Mouse (Mus musculus): ENCODE measurements around the gene E430018J23Rik. TPM values are rescaled to one million over a fixed set of nuclear protein-coding genes. Genes with fewer than 3 reads are reported as not detected.
"Not testable (repeated sequence)": the region's sequence is repeated elsewhere in the genome, so short reads cannot be mapped to it uniquely, and the experiment has no call there.

The E430018J23Rik gene
- polyA plus RNA-seq (2015; fragmentation: Nextera tagmentation; extraction: Ambion mirVana) = 3.7 and 4.8 TPM in 2 replicates

DNA sequence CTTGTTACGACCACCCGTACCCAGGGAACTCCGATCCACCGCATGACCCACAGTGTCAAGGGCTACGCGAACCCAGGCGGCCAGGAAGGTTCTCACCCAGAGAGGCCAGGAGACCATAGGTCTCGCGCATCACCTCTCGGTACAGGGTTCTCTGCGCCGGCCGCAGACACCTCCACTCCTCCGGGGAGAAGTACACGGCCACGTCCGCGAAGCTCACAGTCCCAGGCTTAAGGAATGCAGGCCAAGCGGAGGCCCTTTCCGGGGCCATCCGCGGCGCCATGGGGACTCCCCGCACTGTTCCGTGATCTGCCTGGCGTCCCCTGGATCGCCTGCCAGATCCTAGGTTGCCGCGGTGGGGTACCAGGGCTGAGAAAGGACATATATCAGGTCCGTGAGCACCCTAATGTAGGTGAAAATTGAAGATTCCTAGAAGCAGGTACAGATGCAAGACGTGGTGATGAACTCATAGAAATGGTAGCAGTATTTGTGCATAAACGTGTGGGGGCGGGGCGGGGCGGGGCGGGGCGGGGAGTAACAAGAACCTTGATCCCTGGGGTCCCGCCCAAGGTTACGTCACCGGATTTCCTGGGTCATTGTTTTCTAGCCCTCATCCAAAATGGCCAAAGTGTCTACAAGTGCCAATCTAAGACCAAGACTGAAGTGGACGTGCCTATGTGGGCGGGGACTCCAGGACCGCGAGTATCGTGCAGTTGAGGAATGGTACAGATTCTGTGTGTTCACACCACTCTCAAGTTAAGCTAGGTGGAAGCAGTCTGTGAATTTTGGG is at the start of gene E430018J23Rik:
Gene E430018J23Rik (minus strand): TSS at position 473 of the 787 bp plus-strand sequence.
- peak; percentile 95 for ATAC-seq (replicated peaks; ENCODE audit: insufficient number of reproducible peaks, insufficient read depth, low FRiP score, low read depth)
- Histone ChIP-seq H3K9me3 (replicated peaks) (no peaks in the 10 kb centered on the region), H3K4me2 (peak within 1 kb of the TSS; percentile 65), H3K27ac (peak within 1 kb of the TSS; percentile 94), H3K9ac (peak within 1 kb of the TSS; percentile 87), H3K4me3 (peak within 1 kb of the TSS; percentile 82), H3K36me3 (peaks cover 10% of the 10 kb centered on the region; the same call in 1 of the 2 replicates), H3K4me1 (replicated peaks) (peaks cover 16% of the 10 kb centered on the region), H3K27me3 (no peaks in the 10 kb centered on the region)
- WGBS = under 1% methylated on average over 45 of the region's 45 CpGs

DNA sequence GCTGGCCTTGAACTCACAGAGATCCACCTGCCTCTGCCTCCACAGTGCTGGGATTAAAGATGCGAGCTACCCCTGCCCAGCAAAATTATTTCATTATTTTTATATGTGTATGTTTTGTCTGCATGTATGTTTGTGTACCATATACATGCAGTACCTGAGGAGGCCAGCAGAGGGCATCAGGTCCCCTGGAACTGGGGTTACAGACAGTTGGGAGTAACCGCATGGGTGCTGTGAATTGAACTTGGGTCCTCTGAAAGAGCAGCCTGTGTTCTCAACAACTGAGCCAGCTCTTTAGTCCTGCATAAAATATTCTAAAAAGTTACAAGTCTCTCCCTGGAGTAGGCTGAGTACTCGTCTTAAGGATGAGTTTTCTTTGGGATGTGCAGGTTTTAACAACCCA is 44.3 kb upstream of the E430018J23Rik start:
- 0 out of 2 replicates have a peak, but pooled peaks cover 7% of the 10 kb centered on the region for H3K9me3 ChIP-seq (replicated peaks)
- no peaks in the 10 kb centered on the region for H3K27me3 ChIP-seq
- no peak overlapping the region for H3K27ac ChIP-seq
- no peak for ATAC-seq (replicated peaks; ENCODE audit: insufficient number of reproducible peaks, insufficient read depth, low FRiP score, low read depth)
- WGBS = 86% methylated on average over 3 of the region's 3 CpGs
- H3K4me3 ChIP-seq = no peak overlapping the region
- no peak overlapping the region for H3K9ac ChIP-seq
- H3K4me2 ChIP-seq = no peak overlapping the region
- no peaks in the 10 kb centered on the region for H3K4me1 ChIP-seq (replicated peaks)
- H3K36me3 ChIP-seq = peaks cover 4% of the 10 kb centered on the region; the same call in 1 of the 2 replicates

DNA sequence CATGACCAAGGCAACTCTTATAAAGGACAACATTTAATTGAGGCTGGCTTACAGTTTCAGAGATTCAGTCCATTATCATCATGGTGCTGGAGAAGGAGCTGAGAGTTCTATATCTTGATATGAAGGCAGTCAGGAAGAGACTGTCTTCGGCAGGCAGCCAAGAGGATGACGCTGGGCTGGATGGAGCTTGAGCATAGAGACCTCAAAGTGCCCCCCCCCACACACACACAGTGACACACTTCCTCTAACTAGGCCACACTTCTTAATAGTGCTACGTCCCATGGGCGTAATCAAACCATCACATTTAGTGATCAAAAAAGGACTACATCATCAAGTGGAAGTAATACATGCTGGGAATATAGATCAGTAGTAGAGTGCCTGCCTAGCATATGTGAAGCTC is 41.8 kb upstream of the E430018J23Rik start:
- H3K9me3 ChIP-seq (replicated peaks) = 0 out of 2 replicates have a peak, but pooled peaks cover 7% of the 10 kb centered on the region
- no peak overlapping the region for H3K4me3 ChIP-seq
- no peaks in the 10 kb centered on the region for H3K4me1 ChIP-seq (replicated peaks)
- no peak overlapping the region for H3K9ac ChIP-seq
- no peak for ATAC-seq (replicated peaks; ENCODE audit: insufficient number of reproducible peaks, insufficient read depth, low FRiP score, low read depth)
- no peaks in the 10 kb centered on the region for H3K27me3 ChIP-seq
- H3K36me3 ChIP-seq = no peaks in the 10 kb centered on the region
- no peak overlapping the region for H3K27ac ChIP-seq
- WGBS = 87% methylated on average over 4 of the region's 4 CpGs
- no peak overlapping the region for H3K4me2 ChIP-seq

DNA sequence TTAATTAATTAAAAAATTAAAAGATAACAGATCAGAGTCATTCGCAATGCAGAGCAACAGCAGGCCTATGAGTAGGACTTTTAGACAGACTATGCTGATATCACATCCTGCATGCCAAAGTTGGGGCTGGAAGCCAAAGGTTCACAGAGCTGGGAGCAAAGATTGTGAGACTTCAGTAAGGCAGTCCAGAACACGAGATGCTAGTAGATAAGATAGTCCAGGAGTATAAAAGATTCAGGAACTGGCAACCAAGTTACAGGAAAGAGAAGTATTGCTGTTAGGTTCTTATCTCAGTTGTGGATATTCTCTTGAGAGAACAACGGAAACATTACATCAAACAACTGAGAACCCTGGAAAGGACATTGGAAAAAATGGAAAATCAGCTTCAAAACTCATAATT is 32.9 kb upstream of the E430018J23Rik start:
- H3K27ac ChIP-seq = no peak overlapping the region
- no peaks in the 10 kb centered on the region for H3K9me3 ChIP-seq (replicated peaks)
- no peak for ATAC-seq (replicated peaks; ENCODE audit: insufficient number of reproducible peaks, insufficient read depth, low FRiP score, low read depth)
- peaks cover 10% of the 10 kb centered on the region for H3K27me3 ChIP-seq
- H3K4me3 ChIP-seq = no peak overlapping the region
- H3K4me1 ChIP-seq (replicated peaks) = peaks cover 7% of the 10 kb centered on the region
- no peak overlapping the region for H3K9ac ChIP-seq
- H3K36me3 ChIP-seq = no peaks in the 10 kb centered on the region
- 52% methylated on average over 3 of the region's 3 CpGs for WGBS
- no peak overlapping the region for H3K4me2 ChIP-seq

DNA sequence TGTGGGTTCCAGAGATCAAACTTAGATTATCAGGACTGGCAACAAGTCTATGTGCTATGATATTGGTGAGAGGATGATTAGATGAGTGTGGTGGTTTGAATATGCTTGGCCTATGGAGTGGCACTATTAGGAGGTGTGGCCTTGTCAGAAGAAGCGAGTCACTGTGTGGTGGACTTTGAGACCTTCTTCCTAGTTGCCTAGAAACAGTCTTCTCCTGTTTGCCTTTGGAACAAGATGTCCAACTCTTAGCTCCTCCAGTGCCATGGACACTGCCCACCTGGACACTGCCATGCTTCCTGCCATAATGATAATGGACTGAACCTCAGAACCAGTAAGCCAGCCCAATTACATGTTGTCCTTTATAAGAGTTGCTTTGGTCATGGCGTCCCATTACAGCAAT is 32.5 kb upstream of the E430018J23Rik start:
- H3K9ac ChIP-seq = no peak overlapping the region
- whole genome bisulfite sequencing = 78% methylated on average over 2 of the region's 2 CpGs
- H3K4me1 ChIP-seq (replicated peaks) = peaks cover 11% of the 10 kb centered on the region
- ATAC-seq (replicated peaks; ENCODE audit: insufficient number of reproducible peaks, insufficient read depth, low FRiP score, low read depth) = no peak
- H3K9me3 ChIP-seq (replicated peaks) = no peaks in the 10 kb centered on the region
- no peak overlapping the region for H3K4me2 ChIP-seq
- no peak overlapping the region for H3K27ac ChIP-seq
- H3K27me3 ChIP-seq = peaks cover 10% of the 10 kb centered on the region
- no peaks in the 10 kb centered on the region for H3K36me3 ChIP-seq
- H3K4me3 ChIP-seq = no peak overlapping the region

DNA sequence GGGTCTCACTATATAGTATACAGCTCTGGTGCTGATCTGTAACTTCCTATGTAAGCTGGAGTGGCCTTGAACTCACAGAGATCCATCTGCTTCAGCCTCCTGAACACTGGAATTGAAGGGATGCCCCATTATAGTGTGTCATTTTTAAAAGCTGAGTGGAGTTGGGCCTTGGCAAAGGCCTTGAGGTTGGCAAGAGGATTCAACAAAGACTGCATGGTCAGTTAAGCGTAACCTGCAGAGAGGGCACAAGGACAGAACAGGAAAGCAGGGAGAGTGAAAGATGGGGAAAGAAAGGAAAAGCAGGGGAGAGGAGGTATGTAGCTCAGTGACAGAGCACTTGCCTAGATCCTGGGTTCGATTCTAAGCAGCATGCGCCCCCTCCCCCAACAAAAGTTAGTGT is 31.9 kb upstream of the E430018J23Rik start:
- no peaks in the 10 kb centered on the region for H3K36me3 ChIP-seq
- H3K9me3 ChIP-seq (replicated peaks) = no peaks in the 10 kb centered on the region
- WGBS = 94% methylated on average over 3 of the region's 3 CpGs
- H3K9ac ChIP-seq = no peak overlapping the region
- H3K27me3 ChIP-seq = peaks cover 10% of the 10 kb centered on the region
- H3K4me1 ChIP-seq (replicated peaks) = peaks cover 14% of the 10 kb centered on the region
- H3K4me2 ChIP-seq = no peak overlapping the region
- ATAC-seq (replicated peaks; ENCODE audit: insufficient number of reproducible peaks, insufficient read depth, low FRiP score, low read depth) = no peak
- H3K4me3 ChIP-seq = no peak overlapping the region
- no peak overlapping the region for H3K27ac ChIP-seq

DNA sequence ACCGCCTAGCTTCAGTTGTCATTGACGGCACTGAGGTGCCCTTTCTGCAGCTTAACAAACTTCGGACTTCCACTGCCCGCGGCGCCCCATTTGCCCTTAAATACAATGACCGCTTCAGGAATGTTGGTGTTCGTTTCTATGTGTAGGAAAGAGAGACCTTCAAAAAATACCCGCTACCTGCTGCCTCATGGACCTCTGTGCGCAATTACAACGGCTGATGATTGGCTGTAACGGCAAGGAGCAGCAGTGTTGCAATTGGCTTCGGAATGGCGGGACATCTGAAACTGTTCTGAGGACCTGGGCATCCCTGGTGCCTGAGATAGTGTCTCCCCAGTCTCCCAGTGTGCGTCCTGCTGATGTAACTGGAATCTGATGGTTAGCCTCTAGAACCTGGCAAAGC is 28.8 kb upstream of the E430018J23Rik start:
- under 1% methylated on average over 15 of the region's 15 CpGs for WGBS
- no peak overlapping the region for H3K27ac ChIP-seq
- peak overlapping the region; percentile 89; the same call in 1 of the 2 replicates for H3K9ac ChIP-seq

DNA sequence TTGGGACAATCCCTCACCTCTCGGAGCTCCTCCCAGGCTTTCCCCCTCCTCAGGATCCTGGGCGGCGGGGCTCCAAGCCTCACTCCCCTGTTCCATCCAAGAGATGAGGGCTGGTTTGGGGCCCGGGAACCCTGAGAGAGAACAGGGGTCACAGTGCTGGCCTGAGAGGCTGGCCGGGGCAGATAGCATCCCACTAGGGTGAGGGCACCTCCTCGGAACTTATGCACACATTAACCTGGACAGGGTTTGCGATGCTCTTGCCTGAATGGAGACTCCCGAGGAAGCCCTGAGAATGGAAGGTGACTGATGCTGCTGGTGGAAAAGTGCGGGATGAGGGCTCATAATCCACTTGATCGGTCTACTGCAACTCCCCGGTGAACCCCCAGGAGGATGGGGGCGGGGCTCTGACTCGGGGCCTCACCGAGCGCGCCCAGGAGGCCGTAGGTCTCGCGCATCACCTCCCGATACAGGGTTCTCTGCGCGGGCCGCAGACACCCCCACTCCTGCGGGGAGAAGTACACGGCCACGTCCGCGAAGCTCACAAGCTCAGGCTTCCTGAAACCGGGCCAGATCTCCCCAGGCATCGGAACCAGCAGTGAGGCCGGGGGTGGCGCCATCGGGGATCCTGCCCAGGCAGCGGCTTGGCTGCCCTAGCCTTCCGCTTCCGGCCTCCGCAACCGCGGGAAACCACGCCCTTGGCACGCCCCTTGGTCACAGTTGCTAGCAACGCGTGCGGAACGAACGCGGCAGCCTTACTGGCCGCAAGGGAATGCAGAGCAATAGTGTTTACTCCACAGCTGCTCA is 28.2 kb upstream of the E430018J23Rik start, which contains the start of gene Zfp688:
Gene Zfp688 (minus strand): TSS at position 681 of the 804 bp plus-strand sequence.
- ATAC-seq (replicated peaks; ENCODE audit: insufficient number of reproducible peaks, insufficient read depth, low FRiP score, low read depth) = peak; percentile 89
- peaks cover 10% of the 10 kb centered on the region for H3K27me3 ChIP-seq

More for the DNA sequence above, 28.8 kb upstream of the E430018J23Rik start:
- H3K36me3 ChIP-seq = peaks cover 13% of the 10 kb centered on the region; the same call in 1 of the 2 replicates
- ATAC-seq (replicated peaks; ENCODE audit: insufficient number of reproducible peaks, insufficient read depth, low FRiP score, low read depth) = no peak
- H3K9me3 ChIP-seq (replicated peaks) = no peaks in the 10 kb centered on the region
- H3K27me3 ChIP-seq = peaks cover 10% of the 10 kb centered on the region
- peak overlapping the region; percentile 85 for H3K4me3 ChIP-seq
- peak overlapping the region; percentile 89 for H3K4me2 ChIP-seq
- H3K4me1 ChIP-seq (replicated peaks) = peaks cover 14% of the 10 kb centered on the region

DNA sequence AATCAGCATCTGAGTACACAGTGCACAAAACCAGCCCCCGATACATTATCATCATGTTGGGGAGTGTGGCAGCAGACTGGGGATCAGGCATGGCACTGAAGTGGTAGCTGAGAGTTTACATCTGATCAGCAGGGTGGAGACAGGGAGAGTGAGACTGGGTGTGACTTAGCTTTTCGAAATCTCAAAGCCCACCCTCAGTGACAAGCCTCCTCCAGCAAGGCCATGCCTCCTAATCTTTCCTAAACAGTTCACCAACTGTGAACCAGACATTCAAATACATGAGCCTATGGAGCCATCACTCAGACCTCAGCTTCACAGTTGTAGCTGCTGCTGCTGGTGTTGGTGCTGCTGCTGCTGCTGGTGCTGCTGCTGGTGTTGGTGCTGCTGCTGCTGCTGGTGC is 18.0 kb upstream of the E430018J23Rik start:
- Histone ChIP-seq H3K27me3 (no peaks in the 10 kb centered on the region), H3K4me1 (replicated peaks) (0 out of 2 replicates have a peak, but pooled peaks cover 2% of the 10 kb centered on the region), H3K9ac (no peak overlapping the region), H3K9me3 (replicated peaks) (no peaks in the 10 kb centered on the region), H3K36me3 (no peaks in the 10 kb centered on the region), H3K4me2 (no peak overlapping the region), H3K4me3 (no peak overlapping the region), H3K27ac (no peak overlapping the region)
- ATAC-seq (replicated peaks; ENCODE audit: insufficient number of reproducible peaks, insufficient read depth, low FRiP score, low read depth) = no peak
- 69% methylated on average over 2 of the region's 2 CpGs for WGBS

More for the DNA sequence above, 28.2 kb upstream of the E430018J23Rik start, which contains the start of gene Zfp688:
- no peaks in the 10 kb centered on the region for H3K9me3 ChIP-seq (replicated peaks)
- peaks cover 13% of the 10 kb centered on the region; the same call in 1 of the 2 replicates for H3K36me3 ChIP-seq
- peak within 1 kb of the TSS; percentile 85 for H3K4me3 ChIP-seq
- H3K4me1 ChIP-seq (replicated peaks) = peaks cover 14% of the 10 kb centered on the region
- peak within 1 kb of the TSS; percentile 89 for H3K9ac ChIP-seq
- H3K27ac ChIP-seq = peak within 1 kb of the TSS; percentile 71
- 2% methylated on average over 48 of the region's 48 CpGs for WGBS
- peak within 1 kb of the TSS; percentile 89 for H3K4me2 ChIP-seq

DNA sequence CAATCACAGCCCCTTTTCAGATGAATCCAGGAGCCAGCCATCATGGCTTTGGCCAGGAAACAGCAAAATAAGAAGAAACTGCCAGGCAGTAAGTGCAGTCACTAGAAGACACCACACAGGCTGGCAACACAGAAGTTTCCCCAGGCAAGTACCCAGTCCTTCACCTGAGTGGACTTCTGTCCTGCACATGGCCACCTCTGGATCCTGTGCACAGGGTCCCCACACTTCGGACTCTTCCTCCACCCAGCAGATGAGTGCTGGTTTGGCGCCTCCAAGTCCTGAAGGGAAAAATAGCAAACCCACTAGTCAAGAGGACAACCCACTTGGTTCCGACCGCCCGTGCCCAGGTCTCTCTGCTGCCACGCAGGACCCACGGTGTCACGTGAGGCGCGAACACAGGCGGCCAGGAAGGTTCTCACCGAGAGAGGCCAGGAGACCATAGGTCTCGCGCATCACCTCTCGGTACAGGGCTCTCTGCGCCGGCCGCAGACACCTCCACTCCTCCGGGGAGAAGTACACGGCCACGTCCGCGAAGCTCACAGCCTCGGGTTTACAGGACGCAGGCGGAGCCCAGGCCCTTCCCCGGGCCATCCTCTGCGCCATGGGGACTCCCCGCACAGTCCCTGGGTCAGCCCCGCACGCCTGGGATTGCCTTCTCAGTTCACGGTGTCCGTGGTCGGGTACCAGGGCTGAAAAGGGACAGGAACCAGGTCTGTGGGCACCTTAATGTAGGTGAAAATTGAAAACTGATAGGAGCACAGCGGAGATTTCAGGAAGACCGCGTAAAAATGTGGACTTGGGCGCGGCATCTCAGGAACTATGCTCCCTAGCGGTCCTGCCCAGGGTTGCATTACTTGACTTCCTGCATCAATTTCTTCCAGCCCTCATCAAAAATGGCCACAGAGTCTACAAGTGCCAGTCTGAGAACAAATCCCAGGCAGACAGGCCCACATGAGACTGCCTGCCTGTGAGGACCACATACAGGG is 12.9 kb upstream of the E430018J23Rik start, which contains the start of gene Zfp764:
Gene Zfp764 (minus strand): TSS at position 821 of the 986 bp plus-strand sequence.
- not testable (repeated sequence) for H3K36me3 ChIP-seq; H3K4me1 ChIP-seq (replicated peaks); H3K9me3 ChIP-seq (replicated peaks); H3K27me3 ChIP-seq
- Histone ChIP-seq H3K27ac (peak within 1 kb of the TSS; percentile 76), H3K4me3 (peak within 1 kb of the TSS; percentile 67), H3K9ac (peak within 1 kb of the TSS; percentile 78), H3K4me2 (peak within 1 kb of the TSS; percentile 96)
- peak; percentile 83 for ATAC-seq (replicated peaks; ENCODE audit: insufficient number of reproducible peaks, insufficient read depth, low FRiP score, low read depth)
- 3% methylated on average over 40 of the region's 40 CpGs for WGBS
